Mouse (Mus musculus) heart, adult 2 months (tissue): Measurements from ENCODE around the gene Abcd3. TPM values are rescaled to one million over a fixed set of nuclear protein-coding genes. Genes with fewer than 3 reads are reported as not detected.

ENCODE experiments used
- DNase-seq, 2 experiments: peaks; one replicate each; pipeline ENCODE4 v3.0.0; 2021
- H3K27ac ChIP-seq: fragments of 200-600 bp; 2 replicates; pipeline ENCODE4 v1.8.1; 2022
- H3K27me3 ChIP-seq: fragments of 200-500 bp; 2 replicates; pipeline ENCODE4 v1.6.1; 2012; ENCODE audit warnings: mild to moderate bottlenecking, low read length, inconsistent platforms, mixed read lengths; ENCODE audit not compliant: control insufficient read depth, insufficient read depth
- H3K36me3 ChIP-seq: fragments of 200-500 bp; 2 replicates; pipeline ENCODE4 v1.6.1; 2012; ENCODE audit warnings: low read length, inconsistent platforms; ENCODE audit not compliant: control insufficient read depth, insufficient read depth
- H3K4me1 ChIP-seq: fragments of 200-500 bp; 2 replicates; pipeline ENCODE4 v1.6.1; 2011; ENCODE audit warnings: low read length; ENCODE audit not compliant: control insufficient read depth, insufficient read depth
- H3K4me3 ChIP-seq: fragments of 200-600 bp; 2 replicates; pipeline ENCODE4 v1.8.1; 2022
- H3K79me2 ChIP-seq: fragments of 200-500 bp; replicated peaks from 2 replicates; pipeline ENCODE4 v1.6.1; 2012; ENCODE audit warnings: mild to moderate bottlenecking, inconsistent platforms, low read length, moderate library complexity, mixed read lengths; ENCODE audit not compliant: control insufficient read depth, insufficient read depth
- H3K9ac ChIP-seq: fragments of 200-500 bp; 2 replicates; pipeline ENCODE4 v1.6.1; 2012; ENCODE audit warnings: low read depth, mild to moderate bottlenecking, control low read depth, inconsistent platforms, low read length, mixed read lengths
- CTCF ChIP-seq: fragments of 200-600 bp; IDR thresholded peaks from 2 replicates; pipeline ENCODE4 v1.8.1; 2022; ENCODE audit warnings: antibody characterized with exemption, mild to moderate bottlenecking, moderate library complexity
- EP300 ChIP-seq: fragments of 200-500 bp; IDR thresholded peaks from 2 replicates; pipeline ENCODE4 v1.6.1; 2011; ENCODE audit warnings: low read depth, low read length, control low read depth; ENCODE audit not compliant: insufficient read depth
- POLR2A ChIP-seq: fragments of 200-500 bp; IDR thresholded peaks from 2 replicates; pipeline ENCODE4 v1.6.1; 2011; ENCODE audit warnings: mild to moderate bottlenecking, low read depth, low read length, control low read depth; ENCODE audit not compliant: insufficient read depth
- WGBS: fragments of 180-500 bp; shearing (Covaris S2); methylation state at CpG from one replicate; pipeline ENCODE4 v1.1.7; 2018; 5-methylcytosine and 5-hydroxymethylcytosine counted together
- intact Hi-C: fragments of 180-260 bp; cut with DNase I; formaldehyde crosslinking; loops from one replicate; pipeline ENCODE4 v1.15.1; 2025
- polyA plus RNA-seq: library from polyadenylated mRNA; depleted of rRNA; stranded (reverse); fragments of >200 nt; gene quantifications from 2 replicates; pipeline ENCODE4 v1.2.3, GENCODE M21; 2012; rRNA removed
- total RNA-seq, 2 experiments: library from RNA; stranded (reverse); gene quantifications; 2 replicates each; pipeline ENCODE4 v1.2.3; 2021

The Abcd3 gene
- total and polyA plus RNA-seq, 3 experiments: 19.5 to 78.9 (median 73.6) TPM

DNA sequence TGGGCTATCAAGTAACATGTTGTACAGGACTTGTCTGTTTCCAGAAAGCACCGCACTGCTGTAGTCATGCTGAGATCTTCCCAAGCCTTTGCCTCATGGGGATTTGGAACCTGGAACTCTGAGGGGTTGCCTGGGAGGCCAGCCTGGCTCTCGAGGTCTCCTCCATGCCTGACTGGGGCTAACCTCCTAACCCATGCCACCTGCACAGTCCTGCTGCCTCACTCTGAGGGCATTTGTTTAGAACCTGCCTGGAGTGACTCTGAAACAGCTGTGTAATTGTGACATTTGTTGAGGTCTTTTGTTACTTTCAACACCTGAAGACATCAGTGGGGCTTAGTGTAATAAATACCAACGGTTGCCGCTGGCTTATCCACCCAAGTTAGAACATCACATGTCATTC lies 102.9 kb downstream of the Abcd3 start:
- Histone ChIP-seq H3K27ac (no peak overlapping the region), H3K36me3 (no peaks in the 10 kb centered on the region), H3K79me2 (no peaks in the 10 kb centered on the region), H3K27me3 (no peaks in the 10 kb centered on the region), H3K4me1 (peaks cover 11% of the 10 kb centered on the region), H3K4me3 (no peak overlapping the region), H3K9ac (no peak overlapping the region)
- intact Hi-C loops: no loop called here
- WGBS: 83% methylated on average over 4 of the region's 4 CpGs
- TF ChIP-seq CTCF: no peak
- TF ChIP-seq POLR2A: no peak
- no peak for TF ChIP-seq EP300
- no peak for DNase-seq

DNA sequence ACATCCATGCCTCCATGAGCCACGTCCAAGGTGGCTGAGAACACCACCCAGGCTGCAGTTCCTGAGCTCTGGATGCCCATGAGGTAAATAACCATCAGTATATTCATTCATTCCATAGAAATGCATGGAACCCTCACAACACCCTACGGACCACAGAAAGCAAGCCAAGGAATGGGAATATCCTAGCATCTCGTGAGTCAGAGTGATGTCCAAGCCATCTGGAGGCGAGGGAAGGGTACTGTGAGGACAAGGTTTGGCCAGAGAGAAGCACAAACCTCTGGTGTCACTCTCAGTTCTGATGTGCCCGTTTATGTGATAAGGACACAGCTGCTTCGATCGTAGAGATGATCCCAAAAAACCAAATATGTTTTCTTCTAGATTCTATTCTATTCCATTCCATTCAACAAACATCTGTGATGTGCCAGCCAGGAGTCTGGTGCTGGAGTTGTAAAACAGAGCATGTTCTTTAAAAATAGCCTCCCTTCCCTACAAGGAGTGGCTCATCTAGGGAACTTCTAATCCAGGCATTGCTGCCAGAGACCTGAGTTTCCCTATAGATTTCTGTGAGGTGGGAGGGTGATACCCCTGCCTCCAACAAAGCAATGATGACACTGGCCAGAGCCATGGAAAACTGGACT lies 104.1 kb downstream of the Abcd3 start:
- Histone ChIP-seq H3K4me1 (peaks cover 13% of the 10 kb centered on the region), H3K4me3 (no peak overlapping the region), H3K27ac (no peak overlapping the region), H3K9ac (no peak overlapping the region), H3K79me2 (no peaks in the 10 kb centered on the region), H3K36me3 (no peaks in the 10 kb centered on the region), H3K27me3 (no peaks in the 10 kb centered on the region)
- 56% methylated on average over 7 of the region's 7 CpGs for WGBS
- intact Hi-C loops: no loop called here
- no peak for DNase-seq
- TF ChIP-seq EP300: no peak
- TF ChIP-seq POLR2A: no peak
- TF ChIP-seq CTCF: no peak

Other genes starting within 250 kb of the Abcd3 start
- gene 4930432M17Rik, start 144.5 kb downstream of the Abcd3 start, total RNA-seq: not detected
- not detected in 2 replicates for gene 4930432M17Rik, start 144.5 kb downstream of the Abcd3 start, polyA plus RNA-seq
- 10 to 100 TPM; 23.5 to 29.6 TPM for gene F3, start 91.8 kb downstream of the Abcd3 start, total RNA-seq
- gene F3, start 91.8 kb downstream of the Abcd3 start, polyA plus RNA-seq: 22.4 and 23.9 TPM in 2 replicates
- gene Arhgap29, start 137.2 kb upstream of the Abcd3 start, total RNA-seq: 10 to 100 TPM; 38.6 to 41.2 TPM
- gene Arhgap29, start 137.2 kb upstream of the Abcd3 start, polyA plus RNA-seq: 30.7 and 57.0 TPM in 2 replicates
- gene Abca4, start 229.1 kb upstream of the Abcd3 start, total RNA-seq: 1 to 10 TPM; 1.6 to 2.3 TPM
- 2.6 TPM in 2 replicates for gene Abca4, start 229.1 kb upstream of the Abcd3 start, polyA plus RNA-seq